Mouse (Mus musculus) hindbrain, postnatal 0 days (tissue): ENCODE data around the gene Nkx2-1. TPM values are rescaled to one million over a fixed set of nuclear protein-coding genes. Genes with fewer than 3 reads are reported as not detected.

Source experiments
- ATAC-seq: fragments of 200-750 bp; cut with Nextera tagmentation; 2 replicates; pipeline ENCODE4 v1.8.0; 2017; ENCODE audit warnings: mild to moderate bottlenecking, moderate TSS enrichment, moderate library complexity
- DNase-seq: peaks from one replicate; pipeline ENCODE4 v3.0.0-alpha.2; 2015; ENCODE audit warnings: low spot score
- H3K27ac ChIP-seq: fragments of 300-500 bp; sonication (generic); 2 replicates; pipeline ENCODE4 v1.5.1; 2014; ENCODE audit warnings: mild to moderate bottlenecking
- H3K27me3 ChIP-seq: fragments of 300-500 bp; sonication (generic); 2 replicates; pipeline ENCODE4 v1.6.1; 2014; ENCODE audit warnings: low read length, mixed read lengths; ENCODE audit not compliant: insufficient read depth
- H3K36me3 ChIP-seq: fragments of 300-500 bp; sonication (generic); 2 replicates; pipeline ENCODE4 v1.6.1; 2014; ENCODE audit warnings: low read length, mixed read lengths; ENCODE audit not compliant: insufficient read depth
- H3K4me1 ChIP-seq: fragments of 300-500 bp; sonication (generic); 2 replicates; pipeline ENCODE4 v1.6.1; 2014; ENCODE audit warnings: antibody characterized with exemption, low read length, mixed read lengths; ENCODE audit not compliant: insufficient read depth
- H3K4me2 ChIP-seq: fragments of 300-500 bp; sonication (generic); 2 replicates; pipeline ENCODE4 v1.6.1; 2014; ENCODE audit warnings: low read depth, mild to moderate bottlenecking, low read length, moderate library complexity, mixed read lengths
- H3K4me3 ChIP-seq: fragments of 300-500 bp; sonication (generic); 2 replicates; pipeline ENCODE4 v1.5.1; 2014; ENCODE audit warnings: low read length
- H3K9ac ChIP-seq: fragments of 300-500 bp; sonication (generic); replicated peaks from 2 replicates; pipeline ENCODE4 v1.6.1; 2014; ENCODE audit warnings: mild to moderate bottlenecking, low read length, moderate library complexity, mixed read lengths
- H3K9me3 ChIP-seq: fragments of 300-500 bp; sonication (generic); 2 replicates; pipeline ENCODE4 v1.6.1; 2016; ENCODE audit warnings: low read length, mixed read lengths
- CTCF ChIP-seq: IDR thresholded peaks from 2 replicates; pipeline ENCODE4 v1.5.1; 2016; ENCODE audit warnings: antibody characterized with exemption, control low read depth, low read depth
- WGBS: fragments of 180-500 bp; shearing (Covaris S2); extraction: QIAGEN DNeasy Blood & Tissue Kit; methylation state at CpG from one replicate; pipeline ENCODE4 v1.1.7; 2014; 5-methylcytosine and 5-hydroxymethylcytosine counted together
- polyA plus RNA-seq: library from polyadenylated mRNA; unstranded; fragments of >200 nt; fragmentation: Nextera tagmentation; extraction: Ambion mirVana; gene quantifications from 2 replicates; pipeline ENCODE4 v1.2.1, GENCODE M21; 2015
- total RNA-seq: library from RNA; depleted of rRNA; stranded (reverse); fragments of >200 nt; gene quantifications from 2 replicates; pipeline ENCODE4 v1.2.3, GENCODE M21; 2014

The Nkx2-1 gene
- total and polyA plus RNA-seq, 2 experiments from 2014 or later = 0.42 TPM; not detected in 1

GRCm38 (mm10) chr12:56522191-56522590 lies 14.5 kb downstream of the Nkx2-1 start:
- no peak overlapping the region for H3K4me2 ChIP-seq
- WGBS = 16% methylated on average over 4 of the region's 4 CpGs
- DNase-seq = no peak
- TF ChIP-seq CTCF = no peak
- H3K9ac ChIP-seq = no peak overlapping the region
- H3K4me1 ChIP-seq = no peaks in the 10 kb centered on the region
- no peak overlapping the region for H3K4me3 ChIP-seq
- no peak overlapping the region for H3K27ac ChIP-seq
- H3K9me3 ChIP-seq = no peaks in the 10 kb centered on the region
- H3K36me3 ChIP-seq = no peaks in the 10 kb centered on the region
- no peak for ATAC-seq
- peaks cover 92% of the 10 kb centered on the region for H3K27me3 ChIP-seq

- Histone ChIP-seq H3K27me3 (peaks cover 89% of the 10 kb centered on the region), H3K9ac (no peak overlapping the region), H3K4me2 (no peak overlapping the region), H3K4me1 (no peaks in the 10 kb centered on the region), H3K9me3 (no peaks in the 10 kb centered on the region), H3K36me3 (no peaks in the 10 kb centered on the region), H3K27ac (no peak overlapping the region), H3K4me3 (no peak overlapping the region)
- WGBS = 1% methylated on average over 33 of the region's 33 CpGs
- ATAC-seq (no peak), DNase-seq (no peak)
- TF ChIP-seq CTCF = no peak
Observed at GRCm38 (mm10) chr12:56521106-56521840, 15.4 kb downstream of the Nkx2-1 start.

- Histone ChIP-seq H3K4me2 (no peak overlapping the region), H3K27me3 (peaks cover 83% of the 10 kb centered on the region), H3K36me3 (no peaks in the 10 kb centered on the region), H3K27ac (no peak overlapping the region), H3K9ac (no peak overlapping the region), H3K9me3 (no peaks in the 10 kb centered on the region), H3K4me1 (no peaks in the 10 kb centered on the region), H3K4me3 (no peak overlapping the region)
- DNase-seq (no peak), ATAC-seq (no peak)
- 2% methylated on average over 22 of the region's 22 CpGs for WGBS
- TF ChIP-seq CTCF = no peak
Observed at GRCm38 (mm10) chr12:56520396-56521105, 16.2 kb downstream of the Nkx2-1 start.

DNA sequence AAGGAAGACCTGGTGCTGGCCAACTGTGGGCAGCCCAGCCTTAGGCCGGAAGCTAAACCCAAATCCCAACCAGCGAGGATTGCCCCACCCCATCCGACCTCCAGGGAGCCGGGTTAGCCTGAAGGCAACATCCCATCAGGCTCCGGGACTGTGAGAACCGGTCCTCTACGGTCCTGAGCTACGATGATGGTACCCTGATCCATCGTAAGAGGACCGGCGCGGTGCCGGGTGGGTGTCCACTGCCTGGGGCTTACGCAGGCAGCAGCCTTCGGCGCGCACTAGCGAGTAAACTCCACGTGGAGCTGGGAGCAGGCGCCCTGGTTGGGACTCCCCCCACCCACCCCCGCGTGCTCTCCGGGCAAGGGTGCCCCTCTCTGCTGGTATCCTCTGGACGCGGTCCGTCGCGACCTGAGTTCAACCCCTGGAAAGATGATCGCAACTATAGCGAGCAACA lies 16.9 kb downstream of the Nkx2-1 start:
- DNase-seq = no peak
- no peak overlapping the region for H3K4me2 ChIP-seq
- TF ChIP-seq CTCF = no peak
- H3K4me1 ChIP-seq = no peaks in the 10 kb centered on the region
- H3K9ac ChIP-seq = no peak overlapping the region
- H3K4me3 ChIP-seq = no peak overlapping the region
- WGBS = 2% methylated on average over 30 of the region's 30 CpGs
- H3K9me3 ChIP-seq = no peaks in the 10 kb centered on the region
- no peaks in the 10 kb centered on the region for H3K36me3 ChIP-seq
- ATAC-seq = peak; percentile 21; the same call in 1 of the 2 replicates
- H3K27me3 ChIP-seq = peaks cover 86% of the 10 kb centered on the region
- H3K27ac ChIP-seq = no peak overlapping the region

DNA sequence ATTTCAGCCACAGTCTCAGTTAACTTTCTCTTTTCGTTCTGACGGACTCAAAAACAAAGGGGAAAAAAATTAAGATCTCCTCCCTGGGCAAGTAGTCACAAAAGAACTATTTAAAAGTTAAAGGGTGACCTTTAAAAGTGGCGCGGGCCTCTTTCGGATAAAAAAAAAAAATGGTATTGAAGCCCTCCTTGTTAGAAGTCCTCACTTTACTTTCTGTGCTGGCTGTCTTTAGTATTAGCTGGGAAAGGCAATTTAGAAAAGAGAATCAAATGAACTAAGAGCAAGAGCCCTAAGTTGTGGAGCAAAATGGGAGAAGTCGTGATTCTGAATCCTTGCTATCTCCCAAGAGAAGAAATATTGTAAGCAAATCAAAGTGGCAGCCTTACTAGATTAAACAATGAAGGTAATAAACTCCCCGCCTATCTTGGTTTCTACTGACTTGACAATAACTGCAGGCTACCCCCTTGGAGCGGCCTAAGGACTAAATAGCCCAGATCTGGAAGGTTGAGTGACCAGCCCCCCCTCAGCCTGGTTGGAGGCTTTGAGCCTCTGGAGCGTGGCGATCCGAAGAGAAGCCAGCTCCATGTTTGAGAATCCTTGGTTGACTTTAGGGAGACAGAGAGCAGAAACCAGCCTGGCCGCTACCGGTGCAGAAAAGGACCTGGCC lies 17.5 kb downstream of the Nkx2-1 start:
- ATAC-seq (0 out of 2 replicates have a peak, but pooled peaks have one; percentile 10), DNase-seq (no peak)
- 22% methylated on average over 13 of the region's 13 CpGs for WGBS
- Histone ChIP-seq H3K9me3 (no peaks in the 10 kb centered on the region), H3K4me2 (no peak overlapping the region), H3K36me3 (no peaks in the 10 kb centered on the region), H3K27me3 (peaks cover 86% of the 10 kb centered on the region), H3K4me1 (no peaks in the 10 kb centered on the region), H3K27ac (no peak overlapping the region), H3K4me3 (no peak overlapping the region), H3K9ac (no peak overlapping the region)
- TF ChIP-seq CTCF = no peak

DNA sequence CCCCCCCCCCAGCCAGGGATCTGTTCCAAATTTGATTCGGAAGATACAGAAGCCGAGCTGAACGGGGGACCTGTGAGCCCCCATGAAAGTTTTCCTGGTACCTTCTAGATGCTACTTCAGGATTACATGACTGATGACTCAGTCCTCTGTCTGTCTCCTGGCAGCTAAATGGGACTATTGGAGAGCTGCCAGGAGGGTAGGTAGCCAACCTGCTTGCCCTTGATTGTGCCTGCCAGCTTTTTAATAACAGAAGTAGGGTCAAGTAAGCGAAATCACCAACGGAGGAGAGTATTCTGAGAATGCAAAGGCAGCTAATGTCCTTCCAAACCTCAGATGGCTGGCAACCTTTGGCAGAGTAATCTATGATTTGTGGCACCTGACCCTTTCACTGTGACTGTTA lies 18.5 kb downstream of the Nkx2-1 start:
- Histone ChIP-seq H3K4me3 (no peak overlapping the region), H3K36me3 (no peaks in the 10 kb centered on the region), H3K9me3 (no peaks in the 10 kb centered on the region), H3K4me1 (no peaks in the 10 kb centered on the region), H3K27ac (no peak overlapping the region), H3K9ac (no peak overlapping the region), H3K27me3 (peaks cover 87% of the 10 kb centered on the region), H3K4me2 (no peak overlapping the region)
- TF ChIP-seq CTCF = no peak
- DNase-seq (no peak), ATAC-seq (no peak)
- 57% methylated on average over 5 of the region's 5 CpGs for whole genome bisulfite sequencing
